Mouse (Mus musculus) G1E (cell line): ENCODE results near the gene Lin54.

Experiments used
- CTCF ChIP-seq: IDR thresholded peaks from 2 replicates; pipeline ENCODE4 v1.5.1; 2012; ENCODE audit warnings: low read depth, low read length, inconsistent platforms, mixed read lengths
- GATA1 ChIP-seq: IDR thresholded peaks from 2 replicates; pipeline ENCODE4 v1.6.1; 2012; ENCODE audit warnings: borderline replicate concordance, low read length, inconsistent platforms, mixed read lengths
- POLR2AphosphoS5 ChIP-seq: IDR thresholded peaks from 2 replicates; pipeline ENCODE4 v1.6.1; 2012; ENCODE audit warnings: low read depth, low read length, inconsistent platforms; ENCODE audit not compliant: insufficient replicate concordance
- TAL1 ChIP-seq: conservative IDR thresholded peaks from 2 replicates; pipeline ENCODE4 v1.6.1; 2012; ENCODE audit warnings: low read depth, low read length, inconsistent platforms, mixed read lengths

- TF ChIP-seq POLR2AphosphoS5 (no peak), CTCF (no peak), TAL1 (no peak), GATA1 (no peak)
Observed at GRCm38 (mm10) chr5:100476328-100476727, 24.1 kb downstream of the Lin54 start.
